8 mouse cellular contexts compared by ENCODE assay signal in the genomic region with DNA sequence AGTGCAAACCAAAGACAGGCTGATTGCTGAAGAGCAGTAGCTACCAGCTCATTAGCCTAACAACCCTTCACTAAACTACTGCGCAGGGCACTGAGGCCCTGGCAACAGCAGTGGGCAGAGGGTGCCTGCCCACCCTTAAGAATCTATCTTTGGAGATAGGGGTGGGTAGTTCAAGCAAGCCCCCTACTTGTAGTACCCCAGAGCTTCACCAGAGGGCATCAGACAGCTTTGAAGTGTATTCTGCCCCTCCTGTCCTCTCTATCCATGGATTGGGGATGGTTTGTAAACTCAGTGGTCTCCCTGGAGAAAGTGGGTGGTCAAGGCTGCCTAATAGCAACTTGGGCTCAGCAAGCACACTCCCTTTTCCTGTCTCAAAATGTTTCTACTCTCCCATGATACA.
DNase-seq lines count a peak whose midpoint lies in the region; ATAC-seq and TF ChIP-seq lines count a peak whose summit lies in the region.
"Had no signal": no experiment of that assay in that cellular context is flagged by ENCODE, and none has a peak within 500 bp of the region (broad histone marks: within the 10 kb centered on the region; RNA-seq: fewer than 3 reads in every experiment).

No protein-coding gene starts in this region.

- no peak overlapping the region for H3K4me3 ChIP-seq in kidney, postnatal 0 days (replicated peaks; ENCODE audit: low read depth, low read length)
- no peak overlapping the region for H3K4me3 ChIP-seq in kidney, embryonic 15.5 days (replicated peaks)
- H3K4me3 ChIP-seq in E14TG2a.4 (replicated peaks; ENCODE audit: low read length), result no peak overlapping the region
- H3K4me3 ChIP-seq in midbrain, embryonic 10.5 days, result no peak overlapping the region

- no peak overlapping the region for H3K4me2 ChIP-seq in kidney, postnatal 0 days (ENCODE audit: low read length)
- no peak overlapping the region for H3K4me2 ChIP-seq in kidney, embryonic 15.5 days

- TF ChIP-seq CTCF in kidney, postnatal 0 days (IDR thresholded peaks at IDR 0.05; ENCODE audit: low read depth), result peak; percentile 57
- peak; percentile 88 for TF ChIP-seq CTCF in E14TG2a.4 (conservative IDR thresholded peaks at IDR 0.05; ENCODE audit: low read length)

- 77% methylated on average over 1 of the region's 1 CpGs for WGBS in kidney, postnatal 0 days
- WGBS in kidney, embryonic 15.5 days, result 75% methylated on average over 1 of the region's 1 CpGs
- WGBS in midbrain, embryonic 10.5 days, result 64% methylated on average over 1 of the region's 1 CpGs

- no peak overlapping the region for H3K9ac ChIP-seq in kidney, postnatal 0 days (ENCODE audit: low read depth, low read length)
- no peak overlapping the region for H3K9ac ChIP-seq in kidney, embryonic 15.5 days

- ATAC-seq in kidney, postnatal 0 days (replicated peaks; ENCODE audit: low FRiP score, low read depth), result no peak
- ATAC-seq in kidney, embryonic 15.5 days (replicated peaks; ENCODE audit: low FRiP score), result no peak

- 0 out of 2 replicates have a peak, but pooled peaks cover 5% of the 10 kb centered on the region for H3K27me3 ChIP-seq in kidney, postnatal 0 days (ENCODE audit: insufficient read depth, low read length)
- peaks cover 42% of the 10 kb centered on the region for H3K27me3 ChIP-seq in kidney, embryonic 15.5 days
- no peaks in the 10 kb centered on the region for H3K27me3 ChIP-seq in E14TG2a.4 (ENCODE audit: insufficient read depth, low read length)
- H3K27me3 ChIP-seq in midbrain, embryonic 10.5 days (ENCODE audit: low read depth, poor library complexity, severe bottlenecking), result peaks cover 37% of the 10 kb centered on the region

- peak; percentile 24 for DNase-seq in kidney, postnatal 0 days (ENCODE audit: low spot score)
- peak; percentile 75 for DNase-seq in ZHBTc4 (ENCODE audit: low read depth, low spot score)
- peak; percentile 33 for DNase-seq in midbrain, embryonic 10.5 days (ENCODE audit: low spot score)
- DNase-seq in ovary, postnatal 14 days (ENCODE audit: low spot score), result no peak
- DNase-seq in kidney, postnatal 14 days, result no peak
- DNase-seq: lung, postnatal 4 days had no signal

- 0 out of 2 replicates have a peak, but pooled peaks cover 3% of the 10 kb centered on the region for H3K4me1 ChIP-seq in kidney, postnatal 0 days (replicated peaks; ENCODE audit: insufficient read depth, low read length)
- H3K4me1 ChIP-seq in kidney, embryonic 15.5 days, result peaks cover 18% of the 10 kb centered on the region
- H3K4me1 ChIP-seq in E14TG2a.4 (replicated peaks; ENCODE audit: low read depth, low read length), result peaks cover 60% of the 10 kb centered on the region
- H3K4me1 ChIP-seq in midbrain, embryonic 10.5 days, result peaks cover 39% of the 10 kb centered on the region

- no peaks in the 10 kb centered on the region for H3K9me3 ChIP-seq in kidney, postnatal 0 days (replicated peaks; ENCODE audit: low read length)
- no peaks in the 10 kb centered on the region for H3K9me3 ChIP-seq in kidney, embryonic 15.5 days (replicated peaks)
- H3K9me3 ChIP-seq in E14TG2a.4 (ENCODE audit: low read length), result no peaks in the 10 kb centered on the region
- H3K9me3 ChIP-seq in midbrain, embryonic 10.5 days (replicated peaks), result no peaks in the 10 kb centered on the region

- no peaks in the 10 kb centered on the region for H3K36me3 ChIP-seq in kidney, postnatal 0 days (ENCODE audit: insufficient read depth, low read length)
- no peaks in the 10 kb centered on the region for H3K36me3 ChIP-seq in kidney, embryonic 15.5 days
- H3K36me3 ChIP-seq in E14TG2a.4 (ENCODE audit: insufficient read depth, low read length), result no peaks in the 10 kb centered on the region
- H3K36me3 ChIP-seq in midbrain, embryonic 10.5 days, result no peaks in the 10 kb centered on the region

- no peak overlapping the region for H3K27ac ChIP-seq in kidney, postnatal 0 days
- H3K27ac ChIP-seq in kidney, embryonic 15.5 days, result no peak overlapping the region
- H3K27ac ChIP-seq in midbrain, embryonic 10.5 days (replicated peaks), result no peak overlapping the region

Comparison
In these comparisons a context has a peak if more than half of its experiments do, and no peak if none do; other contexts are left out.
1. DNase-seq: peak in kidney, postnatal 0 days (single experiment), ZHBTc4 (single experiment) and midbrain, embryonic 10.5 days (single experiment); none in ovary, postnatal 14 days (single experiment) and kidney, postnatal 14 days (single experiment).